Mouse (Mus musculus) MEL (cell line): ENCODE measurements around the gene Ifi35. TPM values are rescaled to one million over a fixed set of nuclear protein-coding genes. Genes with fewer than 3 reads are reported as not detected.

Experiments used
- DNase-seq: peaks from one replicate; pipeline ENCODE4 v3.0.0; 2011; ENCODE audit warnings: low read depth, low spot score
- H3K27ac ChIP-seq: 2 replicates; pipeline ENCODE4 v1.5.1; 2012; ENCODE audit warnings: low read depth, mild to moderate bottlenecking, control low read depth, low read length, moderate library complexity; ENCODE audit not compliant: control insufficient read depth
- H3K27me3 ChIP-seq, 2 experiments: fragments of 150-350 bp in 1 of 2; sonication (generic) in 1 of 2; 2 replicates each; pipeline ENCODE4 v1.6.1; 2012; ENCODE audit warnings: low read length in 2 of 2, mild to moderate bottlenecking in 2 of 2, improper control_type of control experiment in 1 of 2, moderate library complexity in 1 of 2; ENCODE audit not compliant: insufficient read depth in 2 of 2, control insufficient read depth in 1 of 2
- H3K36me3 ChIP-seq, 2 experiments: 2 replicates each; pipeline ENCODE4 v1.6.1; 2012 to 2014; ENCODE audit warnings: low read length in 2 of 2, improper control_type of control experiment in 1 of 2, inconsistent platforms in 1 of 2, mild to moderate bottlenecking in 1 of 2; ENCODE audit not compliant: insufficient read depth in 2 of 2, control insufficient read depth in 1 of 2
- H3K4me1 ChIP-seq, 2 experiments: fragments of 150-350 bp in 1 of 2; sonication (generic) in 1 of 2; 2 replicates each; pipeline ENCODE4 v1.6.1; 2012; ENCODE audit warnings: low read length in 2 of 2, improper control_type of control experiment in 1 of 2, mild to moderate bottlenecking in 1 of 2; ENCODE audit not compliant: insufficient read depth in 2 of 2, control insufficient read depth in 1 of 2
- H3K4me3 ChIP-seq, 2 experiments: fragments of 150-350 bp in 1 of 2; sonication (generic) in 1 of 2; 2 replicates each; pipeline ENCODE4 v1.5.1; 2012; ENCODE audit warnings: low read depth in 2 of 2, low read length in 2 of 2, mild to moderate bottlenecking in 2 of 2, moderate library complexity in 2 of 2, control low read depth in 1 of 2, improper control_type of control experiment in 1 of 2; ENCODE audit not compliant: control insufficient read depth in 1 of 2, insufficient read depth in 1 of 2
- H3K79me2 ChIP-seq: 2 replicates; pipeline ENCODE4 v1.6.1; 2012; ENCODE audit warnings: mild to moderate bottlenecking, low read length, moderate library complexity; ENCODE audit not compliant: control insufficient read depth, poor library complexity, insufficient read depth
- H3K9ac ChIP-seq: 2 replicates; pipeline ENCODE4 v1.6.1; 2012; ENCODE audit warnings: low read depth, mild to moderate bottlenecking, control low read depth, low read length, moderate library complexity; ENCODE audit not compliant: control insufficient read depth, poor library complexity, severe bottlenecking
- H3K9me3 ChIP-seq: fragments of 150-350 bp; sonication (generic); replicated peaks from 2 replicates; pipeline ENCODE4 v1.6.1; 2012; ENCODE audit warnings: mild to moderate bottlenecking, low read length, improper control_type of control experiment, moderate library complexity; ENCODE audit not compliant: insufficient read depth
- CHD1 ChIP-seq: IDR thresholded peaks from 2 replicates; pipeline ENCODE4 v1.6.1; 2012; ENCODE audit warnings: low read depth, mild to moderate bottlenecking, inconsistent platforms, low read length, improper control_type of control experiment
- E2F4 ChIP-seq: IDR thresholded peaks from 2 replicates; pipeline ENCODE4 v1.6.1; 2011; ENCODE audit warnings: low read depth, low read length, improper control_type of control experiment, borderline replicate concordance
- EP300 ChIP-seq, 2 experiments: IDR thresholded peaks; 2 replicates each; pipeline ENCODE4 v1.6.1; 2011; ENCODE audit warnings: improper control_type of control experiment in 2 of 2, low read length in 2 of 2, low read depth in 1 of 2, mild to moderate bottlenecking in 1 of 2
- ETS1 ChIP-seq: IDR thresholded peaks from 2 replicates; pipeline ENCODE4 v1.6.1; 2012; ENCODE audit warnings: low read depth, mild to moderate bottlenecking, inconsistent platforms, low read length, improper control_type of control experiment, moderate library complexity
- GABPA ChIP-seq: IDR thresholded peaks from 2 replicates; pipeline ENCODE4 v1.6.1; 2012; ENCODE audit warnings: low read depth, mild to moderate bottlenecking, inconsistent platforms, low read length, improper control_type of control experiment, moderate library complexity
- HCFC1 ChIP-seq: IDR thresholded peaks from 2 replicates; pipeline ENCODE4 v1.6.1; 2012; ENCODE audit warnings: low read depth, mild to moderate bottlenecking, inconsistent platforms, low read length, improper control_type of control experiment, moderate library complexity
- MXI1 ChIP-seq: IDR thresholded peaks from 2 replicates; pipeline ENCODE4 v1.6.1; 2011; ENCODE audit warnings: mild to moderate bottlenecking, low read depth, low read length, improper control_type of control experiment
- POLR2A ChIP-seq, 2 experiments: IDR thresholded peaks; 2 replicates each; pipeline ENCODE4 v1.6.1; 2011 to 2012; ENCODE audit warnings: low read length in 2 of 2, mild to moderate bottlenecking in 2 of 2, control low read depth in 1 of 2, improper control_type of control experiment in 1 of 2, low read depth in 1 of 2, moderate library complexity in 1 of 2; ENCODE audit not compliant: control insufficient read depth in 1 of 2, insufficient read depth in 1 of 2, poor library complexity in 1 of 2
- POLR2AphosphoS5 ChIP-seq: IDR thresholded peaks from 2 replicates; pipeline ENCODE4 v1.6.1; 2012; ENCODE audit warnings: low read depth, borderline replicate concordance, mild to moderate bottlenecking, inconsistent platforms, low read length, moderate library complexity, mixed read lengths
- RAD21 ChIP-seq: IDR thresholded peaks from 2 replicates; pipeline ENCODE4 v1.6.1; 2011; ENCODE audit warnings: mild to moderate bottlenecking, low read depth, low read length, improper control_type of control experiment
- SMC3 ChIP-seq: IDR thresholded peaks from 2 replicates; pipeline ENCODE4 v1.6.1; 2011; ENCODE audit warnings: low read depth, low read length, improper control_type of control experiment
- TBP ChIP-seq: IDR thresholded peaks from 2 replicates; pipeline ENCODE4 v1.8.0; 2011; ENCODE audit warnings: low read depth, low read length, improper control_type of control experiment
- UBTF ChIP-seq: IDR thresholded peaks from 2 replicates; pipeline ENCODE4 v1.6.1; 2012; ENCODE audit warnings: low read depth, mild to moderate bottlenecking, inconsistent platforms, low read length, improper control_type of control experiment, moderate library complexity, borderline replicate concordance; ENCODE audit not compliant: insufficient read depth
- ZC3H11A ChIP-seq: IDR thresholded peaks from 2 replicates; pipeline ENCODE4 v1.6.1; 2012; ENCODE audit warnings: low read depth, mild to moderate bottlenecking, inconsistent platforms, low read length, improper control_type of control experiment
- ZKSCAN1 ChIP-seq: IDR thresholded peaks from 2 replicates; pipeline ENCODE4 v1.6.1; 2012; ENCODE audit warnings: low read depth, mild to moderate bottlenecking, inconsistent platforms, low read length, improper control_type of control experiment, moderate library complexity
- ZNF384 ChIP-seq: IDR thresholded peaks from 2 replicates; pipeline ENCODE4 v1.6.1; 2012; ENCODE audit warnings: low read depth, mild to moderate bottlenecking, inconsistent platforms, low read length, improper control_type of control experiment
- polyA plus RNA-seq, 2 experiments: library from polyadenylated mRNA; stranded (reverse) in 1 of 2; unstranded in 1 of 2; fragments of >175 nt in 1 of 2; fragments of >200 nt in 1 of 2; gene quantifications; 2 replicates each; pipeline versions ENCODE4 v1.2.1 to v1.2.4; 2012; ENCODE audit warnings: low replicate concordance in 2 of 2, low read depth in 1 of 2; ENCODE audit not compliant: insufficient read length in 2 of 2, insufficient read depth in 1 of 2, missing spikeins in 1 of 2
- total RNA-seq: library from RNA; depleted of rRNA; stranded (reverse); fragments of 300-350 nt; gene quantifications from 2 replicates; pipeline ENCODE4 v1.2.3, GENCODE M21; 2012

The Ifi35 gene
- total and polyA plus RNA-seq, 3 experiments = 35.5 to 146 (median 64.4) TPM

DNA sequence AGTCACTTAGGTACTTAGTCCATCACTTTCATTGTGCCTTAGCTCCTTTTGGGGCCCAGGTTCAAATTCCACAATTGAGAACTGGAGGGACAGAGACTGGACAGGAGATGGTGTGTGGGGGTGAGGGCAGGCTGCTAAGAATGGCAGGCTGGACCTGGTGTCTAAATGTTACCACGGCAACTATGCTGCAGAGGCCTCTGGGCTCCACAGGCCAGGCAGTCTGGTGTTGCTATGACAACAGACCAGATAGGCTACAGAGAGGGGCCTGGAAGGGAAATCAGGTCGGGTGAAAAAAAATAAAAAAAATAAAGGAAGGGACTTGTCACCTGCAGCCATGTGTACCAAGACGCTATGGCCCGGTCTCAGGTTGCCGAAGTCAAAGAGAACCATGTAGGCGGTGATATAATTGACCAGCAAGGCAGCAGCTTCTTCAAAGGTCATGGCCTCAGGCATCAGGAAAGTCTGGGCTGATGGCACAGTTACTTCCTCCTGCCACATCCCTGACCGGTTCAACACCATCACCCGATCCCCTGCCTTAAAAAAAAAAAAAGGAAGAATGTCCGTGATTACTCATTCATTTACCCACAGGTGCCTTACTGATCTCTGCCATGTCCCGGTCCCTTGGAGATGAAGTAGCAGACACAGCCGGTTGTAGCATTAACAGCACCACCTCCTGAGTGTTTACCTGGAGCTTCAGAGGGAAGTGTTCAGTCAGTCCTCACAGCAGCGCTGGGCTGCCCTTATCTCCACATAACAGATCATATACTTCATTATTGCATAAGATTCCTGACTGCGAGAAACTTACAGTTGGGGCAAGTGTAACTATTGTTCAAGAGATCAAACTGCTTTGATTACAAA, 14.6 kb downstream of the Ifi35 start (continued):
- TF ChIP-seq SMC3 = no peak
- no peak for TF ChIP-seq RAD21
- TF ChIP-seq POLR2AphosphoS5 = no peak
- TF ChIP-seq ZC3H11A = no peak
- peak; percentile 97 for TF ChIP-seq TBP
- no peak; a peak in 1 of 4 replicates for TF ChIP-seq POLR2A (IDR thresholded peaks at IDR 0.05; ENCODE audit: control insufficient read depth in 1 of 2, insufficient read depth in 1 of 2, low read depth in 1 of 2, low read length in 2 of 2, poor library complexity in 1 of 2)
- TF ChIP-seq UBTF = peak; percentile 97
- TF ChIP-seq ETS1 = peak; percentile 79
- TF ChIP-seq ZKSCAN1 = no peak

DNA sequence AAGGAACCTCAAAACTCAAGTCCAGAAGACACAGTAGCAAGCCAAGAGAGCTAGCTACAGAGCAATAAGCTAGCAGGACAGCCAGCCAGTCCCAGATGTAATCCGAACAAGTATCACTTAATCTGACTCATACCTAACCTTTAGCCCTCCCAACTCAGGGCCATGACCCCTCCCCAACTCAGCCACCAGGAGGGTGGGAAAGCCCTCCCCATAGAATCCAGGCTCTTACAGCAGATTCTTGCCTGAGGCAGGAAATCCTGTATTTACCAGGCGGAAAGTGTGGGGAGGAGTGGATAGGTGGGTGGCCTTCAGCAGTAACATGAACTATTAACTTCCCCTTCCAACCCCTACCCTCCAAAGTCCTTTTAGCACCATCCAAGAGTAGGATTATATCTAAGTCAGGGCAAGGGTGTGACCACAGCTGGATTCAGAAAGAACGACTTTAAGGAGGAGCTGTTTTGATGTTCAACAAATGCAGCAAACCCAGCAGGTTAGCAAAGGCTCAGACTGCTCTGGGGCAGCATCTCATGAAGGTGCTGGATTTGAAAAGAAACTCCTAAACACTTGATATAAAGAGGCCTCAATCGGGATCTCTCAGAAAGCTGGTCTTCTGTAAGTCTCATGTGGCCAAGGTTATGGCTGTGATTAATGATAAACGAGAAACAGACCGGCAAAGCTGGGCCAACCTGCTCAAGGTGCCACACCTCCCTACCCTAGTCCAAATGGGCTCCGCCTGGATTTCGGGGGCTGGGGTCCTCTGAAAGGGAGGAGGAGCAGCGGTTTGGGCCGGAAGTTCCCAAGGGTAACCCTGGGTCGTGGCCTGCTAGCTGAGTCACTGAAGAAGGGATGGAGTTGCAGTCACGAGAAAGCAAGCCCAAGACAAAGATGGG, 16.2 kb downstream of the Ifi35 start, which contains the start of gene Rnd2:
Rnd2 (plus strand) TSS at position 789 of the 890 bp plus-strand sequence.
- H3K4me3 ChIP-seq = peak within 1 kb of the TSS; percentile 70 to 82
- peaks cover 6% of the 10 kb centered on the region; the same call in 1 of the 2 replicates for H3K79me2 ChIP-seq
- TF ChIP-seq E2F4 = no peak
- TF ChIP-seq CHD1 = peak; percentile 73
- peak; percentile 26; the same call in 1 of the 2 replicates for TF ChIP-seq HCFC1
- no peak for TF ChIP-seq GABPA
- no peak for TF ChIP-seq ZNF384
- TF ChIP-seq TBP = peak; percentile 58
- TF ChIP-seq MXI1 = 0 out of 2 replicates have a peak, but pooled peaks have one; percentile 24
- peak; percentile 12 to 21; a peak in 2 of 4 replicates for TF ChIP-seq EP300 (IDR thresholded peaks at IDR 0.05; ENCODE audit: low read depth in 1 of 2, low read length in 2 of 2)
- peak within 1 kb of the TSS; percentile 78 for H3K9ac ChIP-seq
- no peaks in the 10 kb centered on the region for H3K27me3 ChIP-seq
- H3K27ac ChIP-seq = peak within 1 kb of the TSS; percentile 82
- peak; percentile 85 for DNase-seq
- peaks cover 12 to 33% of the 10 kb centered on the region in 2 experiments for H3K4me1 ChIP-seq
- H3K9me3 ChIP-seq = no peaks in the 10 kb centered on the region
- H3K36me3 ChIP-seq = peaks cover 0 to 27% of the 10 kb centered on the region in 2 experiments; a peak in 3 of 4 replicates
